Mouse (Mus musculus) embryonic stem cell, embryonic (primary cell): ENCODE measurements around the gene Asb9.

ENCODE experiments used
- CTCF ChIA-PET, 4 experiments: fragments of 300-600 bp in 2 of 4; fragments of 350-600 bp in 2 of 4; sonication (Branson Sonifier 250); formaldehyde crosslinking; loops; one replicate each; lab custom pipeline; 2022; ENCODE audit warnings: inconsistent platforms in 2 of 4; lab: Charles Lee
- POLR2A ChIA-PET, 4 experiments: fragments of 300-600 bp in 2 of 4; fragments of 350-600 bp in 2 of 4; sonication (Branson Sonifier 250); formaldehyde crosslinking; loops; one replicate each; lab custom pipeline; 2022; ENCODE audit warnings: antibody characterized with exemption in 4 of 4, inconsistent platforms in 1 of 4; lab: Charles Lee

Gene Asb9

DNA sequence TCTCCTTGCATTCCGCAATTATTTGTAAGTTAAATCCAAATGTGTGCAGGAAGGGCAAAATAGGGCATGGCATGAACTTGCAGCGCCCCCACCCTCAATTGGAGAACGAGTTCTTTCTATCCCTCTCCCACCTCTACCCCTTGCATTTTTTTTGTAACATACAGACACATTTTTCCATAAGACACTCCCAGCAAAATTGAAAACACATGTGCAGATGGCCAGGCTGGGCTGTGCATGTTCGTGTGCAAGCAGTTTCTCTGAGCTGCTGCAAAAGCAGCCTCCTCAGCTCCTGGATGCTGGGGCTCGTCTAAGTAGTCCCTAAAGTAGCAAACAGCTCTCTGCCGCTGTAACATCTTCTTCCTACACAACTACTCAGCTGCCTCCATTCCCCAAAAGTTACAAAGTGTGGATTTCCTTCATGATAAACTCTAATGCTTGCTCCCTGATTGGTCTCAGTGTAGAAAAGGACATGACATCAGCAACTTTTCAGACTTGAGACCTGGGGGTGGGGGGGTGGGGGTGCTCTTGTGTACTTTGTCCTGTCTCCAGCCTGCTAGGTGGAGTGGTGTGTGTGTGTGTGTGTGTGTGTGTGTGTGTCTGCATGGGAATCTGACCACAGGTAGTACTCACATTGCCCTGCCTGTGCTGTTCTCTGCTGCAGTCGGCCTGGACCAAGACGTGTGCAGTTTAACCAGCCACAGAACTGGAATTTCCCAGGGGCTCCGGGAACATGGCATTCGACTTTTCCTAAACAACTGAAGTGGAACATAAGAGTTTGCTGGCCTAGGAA, at the start of gene Asb9:
Asb9 (plus strand) TSS at position 619 of the 790 bp plus-strand sequence.
- CTCF ChIA-PET, result no interaction called here
- POLR2A ChIA-PET, result interaction anchor here in 2 of 4 experiments (0.6 to 0.7 kb wide), 2 partner anchors 17 to 182 kb away, joined by 3 to 5 read pairs; no protein-coding TSS in a partner anchor

DNA sequence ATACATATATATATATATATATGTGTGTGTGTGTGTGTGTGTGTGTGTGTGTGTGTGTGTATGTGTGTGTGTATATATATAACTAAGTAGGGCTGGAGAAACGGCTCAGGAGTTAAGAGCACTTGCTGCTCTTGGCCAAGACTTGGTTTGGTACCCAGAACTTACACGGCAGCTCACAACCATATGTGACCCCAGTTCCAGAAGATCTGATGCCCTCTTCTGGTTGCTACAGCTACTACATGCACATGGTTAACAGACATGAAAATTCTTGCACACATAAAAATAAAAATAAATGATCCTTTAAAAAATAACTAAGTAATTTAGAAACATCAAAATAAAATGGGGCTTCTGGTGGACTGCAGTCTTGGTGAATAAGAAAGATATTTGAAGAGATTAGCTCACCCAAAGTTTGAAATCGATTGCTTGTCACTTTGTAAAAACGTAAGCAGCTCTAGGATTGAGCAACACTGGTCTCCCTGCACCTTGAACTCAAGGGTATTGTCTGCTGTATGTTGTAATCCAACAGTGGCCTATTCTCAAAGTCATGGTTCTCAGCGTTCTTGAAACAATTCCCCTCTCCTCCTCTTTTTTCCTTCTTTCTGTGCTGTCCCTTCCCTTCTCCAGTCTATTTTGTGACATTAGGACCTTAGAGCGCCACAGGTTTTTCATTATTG, 46.8 kb upstream of the Asb9 start:
- ChIA-PET CTCF (interaction anchor here (0.5 to 2.0 kb wide), 6 partner anchors 10 to 178 kb away, joined by 3 to 9 read pairs (median 4); no protein-coding TSS in a partner anchor), POLR2A (interaction anchor here in 1 of 4 experiments (0.9 to 1.3 kb wide), 3 partner anchors 14 to 29 kb away, joined by 3 read pairs; no protein-coding TSS in a partner anchor)

DNA sequence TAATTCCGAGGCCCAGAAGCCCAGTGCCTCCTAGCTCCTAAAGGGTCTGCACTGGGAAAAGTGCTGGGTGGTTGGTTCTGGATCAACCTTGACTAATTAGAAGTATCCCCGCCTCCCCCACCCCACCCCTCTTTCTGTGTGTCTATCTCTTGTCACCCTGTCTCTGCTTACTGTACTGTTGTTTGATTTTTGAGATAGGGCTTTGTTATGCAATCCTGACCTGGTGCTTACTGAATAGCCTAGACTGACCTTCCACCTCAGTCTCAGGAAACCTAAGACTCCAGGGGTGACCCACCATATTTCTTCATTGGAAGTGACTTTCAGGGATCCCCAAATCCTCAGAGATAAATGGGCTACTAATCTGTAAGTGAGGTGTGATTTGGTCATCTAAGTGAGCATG, 3.9 kb upstream of the Asb9 start:
- ChIA-PET CTCF (no interaction called here), POLR2A (no interaction called here)

DNA sequence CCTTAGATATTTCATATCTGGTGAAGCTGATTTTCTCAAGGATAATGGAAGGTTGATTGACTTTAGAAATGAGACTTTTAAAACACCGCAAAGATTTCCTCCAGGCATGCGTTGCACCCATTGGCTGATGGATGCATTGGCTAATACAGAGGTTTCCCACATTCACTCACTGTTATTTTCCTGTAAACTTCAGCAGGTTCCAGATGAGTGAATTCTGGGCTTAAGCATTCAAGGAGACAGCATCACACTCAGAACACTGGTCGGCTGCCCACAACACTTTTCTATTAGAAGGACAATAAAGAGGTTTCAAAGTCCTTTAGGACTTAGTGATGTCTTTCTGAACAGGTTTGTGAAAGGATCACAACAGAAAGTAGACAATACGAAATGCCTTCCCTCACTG, 941 bp downstream of the Asb9 start:
- ChIA-PET CTCF (no interaction called here), POLR2A (no interaction called here)

DNA sequence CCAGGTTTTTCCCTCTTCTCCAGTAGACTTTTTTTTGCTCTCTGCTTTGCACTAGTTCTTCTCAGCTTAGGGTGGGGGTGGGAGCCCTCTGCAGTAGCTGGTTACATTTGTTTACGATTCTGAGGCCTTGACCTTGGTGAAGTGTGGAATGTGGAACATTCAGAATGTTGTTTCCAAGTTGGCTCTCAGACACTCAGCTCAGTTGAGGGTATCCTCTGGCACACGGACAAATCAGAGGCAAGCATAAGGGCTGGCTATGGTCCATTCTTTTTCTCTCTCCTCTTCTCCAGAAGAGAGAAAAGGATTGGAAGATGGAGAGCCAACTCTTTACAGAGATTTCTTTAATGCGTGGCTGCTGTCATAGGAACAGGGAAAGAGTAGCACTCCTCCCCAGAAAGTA, 2.6 kb downstream of the Asb9 start:
- ChIA-PET CTCF (no interaction called here), POLR2A (no interaction called here)

DNA sequence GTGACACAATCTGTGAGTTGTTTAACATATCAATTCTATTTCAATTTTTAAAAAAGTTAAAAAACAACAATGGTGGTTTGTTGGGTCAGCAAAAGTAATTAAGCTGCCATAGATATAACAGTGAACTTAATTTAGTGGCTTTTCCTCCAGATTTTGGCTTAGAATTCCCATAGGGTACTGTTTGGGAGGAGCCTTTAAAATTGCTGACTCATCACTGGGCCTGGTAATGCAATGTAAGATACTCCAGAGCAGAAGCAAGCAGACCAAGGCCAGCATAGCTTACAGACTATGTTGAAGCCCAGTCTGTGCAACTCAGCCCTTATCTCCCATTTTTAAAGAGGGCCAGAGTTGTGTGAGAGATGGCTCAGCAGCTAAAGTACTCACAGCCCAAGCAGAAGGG, 16.0 kb downstream of the Asb9 start:
- ChIA-PET POLR2A (interaction anchor here in 1 of 4 experiments (1.1 kb wide), 1 partner anchor 500 kb away, joined by 3 read pairs; no protein-coding TSS in a partner anchor), CTCF (no interaction called here)

DNA sequence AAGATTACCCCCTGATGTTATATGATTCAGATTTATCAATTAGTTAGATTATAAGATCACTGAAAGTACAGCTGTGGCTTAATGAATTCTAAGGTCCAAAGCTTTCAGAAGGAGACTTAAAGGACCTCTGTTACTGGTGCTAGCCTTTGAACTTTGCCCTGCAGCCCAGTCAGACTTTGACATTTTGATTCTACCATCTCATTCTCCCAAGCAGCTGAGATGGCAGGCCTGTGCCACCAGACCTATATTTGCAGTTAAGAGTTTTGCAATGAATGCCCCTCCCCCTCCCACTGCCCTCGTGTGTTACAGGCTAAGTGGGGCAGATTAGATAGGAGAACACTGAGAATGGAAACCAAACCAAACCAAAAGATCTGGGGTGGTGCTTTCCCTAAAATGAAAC, 20.4 kb downstream of the Asb9 start:
- CTCF ChIA-PET, result no interaction called here

DNA sequence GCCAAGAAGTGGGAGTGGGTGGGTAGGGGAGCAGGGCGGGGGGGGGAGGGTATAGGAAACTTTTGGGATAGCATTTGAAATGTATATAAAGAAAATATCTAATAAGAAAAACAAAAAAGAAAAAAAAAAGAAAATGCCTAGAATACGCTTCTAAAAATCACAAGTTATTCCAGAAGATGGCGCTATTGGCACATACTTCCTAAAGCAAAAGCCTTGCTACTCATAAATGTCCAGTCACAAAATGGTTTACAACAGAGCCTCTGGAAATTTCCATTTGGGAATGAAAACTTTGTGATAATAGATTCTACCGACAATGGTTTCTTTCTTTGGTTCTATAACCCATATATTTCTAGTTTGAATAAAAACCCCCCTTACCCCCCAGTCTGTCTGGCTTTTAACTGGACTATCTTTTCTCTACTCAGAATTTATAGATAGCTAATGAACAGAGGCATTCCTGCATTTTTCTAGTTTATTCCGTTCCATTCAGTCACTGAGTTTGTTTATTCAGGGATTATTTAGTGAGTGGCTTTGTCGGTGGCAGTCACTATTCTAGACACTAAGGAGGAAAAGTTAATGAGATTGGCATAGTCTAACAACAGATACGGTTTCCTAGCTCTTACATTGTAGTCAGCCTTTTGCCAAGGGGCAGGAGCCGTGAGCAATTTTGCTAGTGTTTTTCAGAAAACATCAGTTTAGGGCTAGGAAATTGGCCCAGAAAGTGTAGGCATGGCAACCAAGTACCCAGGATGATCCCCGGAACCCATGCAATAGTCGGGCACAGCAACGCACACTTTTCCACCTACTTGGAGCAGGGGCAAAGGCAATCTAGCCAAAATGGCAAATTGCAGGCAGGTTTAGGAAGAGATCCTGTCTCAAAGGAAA, 35.5 kb downstream of the Asb9 start:
- CTCF ChIA-PET, result interaction anchor here in 1 of 4 experiments (0.7 kb wide), 2 partner anchors 18 to 378 kb away, joined by 4 to 24 read pairs; no protein-coding TSS in a partner anchor
- POLR2A ChIA-PET, result no interaction called here

More for the DNA sequence above, 20.4 kb downstream of the Asb9 start:
- POLR2A ChIA-PET, result no interaction called here

DNA sequence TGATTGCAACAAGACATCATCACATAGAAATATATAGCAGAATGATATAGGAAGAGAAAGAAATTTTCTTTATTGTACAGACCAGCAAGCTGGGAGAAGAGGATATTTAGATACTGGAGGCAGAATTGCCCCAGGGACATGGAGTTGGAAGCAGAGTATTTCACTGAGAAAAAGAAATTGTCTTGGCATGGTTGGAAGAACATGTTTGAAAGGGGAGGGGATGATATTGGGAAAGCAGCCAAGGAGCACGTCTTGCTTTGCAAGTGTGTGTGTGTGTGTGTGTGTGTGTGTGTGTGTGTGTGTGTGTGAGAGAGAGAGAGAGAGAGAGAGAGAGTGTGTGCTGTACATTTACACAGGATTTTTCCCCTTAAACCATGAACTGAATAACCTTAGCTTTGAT, 64.1 kb downstream of the Asb9 start:
- POLR2A ChIA-PET, result no interaction called here
- CTCF ChIA-PET, result no interaction called here

DNA sequence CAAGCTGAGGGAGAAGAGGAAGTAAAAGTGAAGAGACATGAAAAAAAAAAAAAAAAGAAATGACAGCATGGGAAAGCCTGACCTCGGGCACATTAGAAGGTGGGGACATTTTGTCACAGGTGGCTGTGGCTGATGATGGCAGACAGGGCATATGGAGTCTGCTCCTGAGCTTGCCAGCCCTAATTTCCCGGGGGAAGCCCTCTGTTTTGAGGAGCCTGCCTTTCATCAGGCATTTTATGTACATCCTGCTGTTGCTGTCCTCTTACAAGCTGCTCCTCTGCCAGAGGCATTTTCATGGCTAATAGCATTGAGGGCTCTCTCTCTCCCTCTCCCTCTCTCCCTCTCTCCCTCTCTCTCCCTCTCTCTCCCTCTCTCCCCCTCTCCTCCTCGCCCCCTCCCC, 70.8 kb downstream of the Asb9 start:
- CTCF ChIA-PET, result interaction anchor here in 1 of 4 experiments (0.7 kb wide), 1 partner anchor 118 kb away, joined by 9 read pairs; no protein-coding TSS in a partner anchor
- POLR2A ChIA-PET, result interaction anchor here in 1 of 4 experiments (0.7 kb wide), 2 partner anchors 128 to 1864 kb away, joined by 4 to 5 read pairs; no protein-coding TSS in a partner anchor
